Mouse (Mus musculus) layer of hippocampus, postnatal 10 days (tissue): ENCODE data around the gene Hsd11b2. TPM values are rescaled to one million over a fixed set of nuclear protein-coding genes. Genes with fewer than 3 reads are reported as not detected.
A peak's percentile ranks its signal among the peaks of the same experiment; 100 is the strongest.

Source experiments
- DNase-seq, 2 experiments: peaks; one replicate each; pipeline ENCODE4 v3.0.0; 2021; ENCODE audit warnings: low spot score in 2 of 2
- total RNA-seq, 2 experiments: library from RNA; stranded (reverse); gene quantifications; 2 replicates each; pipeline ENCODE4 v1.2.3; 2021

The Hsd11b2 gene
- total RNA-seq, 2 experiments from 2014 or later, result 0.18 TPM; not detected in 1

DNA sequence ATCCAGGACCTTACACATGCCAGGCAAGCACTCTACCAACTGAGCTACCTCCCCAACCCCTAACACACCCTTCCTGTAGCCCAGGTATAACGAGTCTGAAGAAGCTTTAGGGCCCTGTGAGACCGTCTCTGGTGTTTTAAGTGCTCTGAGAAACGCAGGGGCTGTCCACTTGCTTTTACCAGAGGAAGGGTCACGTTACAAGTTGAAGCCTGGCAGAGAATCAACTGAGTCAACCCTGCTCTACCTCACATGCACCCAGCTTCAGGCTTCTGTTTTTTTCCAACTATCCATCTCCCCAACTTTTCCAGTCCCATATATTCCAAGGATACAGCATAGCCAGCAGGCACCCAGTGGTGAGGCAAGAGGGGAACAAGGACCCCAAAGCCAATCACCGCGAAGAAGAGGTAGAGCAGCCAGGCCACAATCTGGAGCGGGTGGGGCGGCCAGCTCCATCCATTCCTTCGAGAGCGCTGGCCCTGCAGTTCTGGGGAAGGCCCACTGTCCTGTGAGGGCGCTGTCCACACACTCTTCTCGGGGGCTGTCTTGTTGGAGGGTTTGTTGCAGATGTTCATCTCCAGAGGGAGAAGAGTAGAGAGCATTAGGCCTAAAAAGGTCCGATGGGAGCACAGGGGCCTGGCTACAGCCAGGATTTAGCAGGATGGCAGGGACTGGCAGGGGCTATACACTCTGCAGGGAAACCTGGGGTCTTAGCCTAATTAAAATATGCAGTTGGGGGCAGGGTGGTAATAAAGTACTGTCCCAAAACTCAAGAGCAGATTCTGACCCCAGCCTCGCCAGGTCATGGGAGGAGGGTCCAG lies 35.1 kb upstream of the Hsd11b2 start:
- peak; percentile 50 to 52 for DNase-seq

- no peak for DNase-seq
Observed at GRCm38 (mm10) chr8:105484030-105484368, 34.6 kb upstream of the Hsd11b2 start.

DNA sequence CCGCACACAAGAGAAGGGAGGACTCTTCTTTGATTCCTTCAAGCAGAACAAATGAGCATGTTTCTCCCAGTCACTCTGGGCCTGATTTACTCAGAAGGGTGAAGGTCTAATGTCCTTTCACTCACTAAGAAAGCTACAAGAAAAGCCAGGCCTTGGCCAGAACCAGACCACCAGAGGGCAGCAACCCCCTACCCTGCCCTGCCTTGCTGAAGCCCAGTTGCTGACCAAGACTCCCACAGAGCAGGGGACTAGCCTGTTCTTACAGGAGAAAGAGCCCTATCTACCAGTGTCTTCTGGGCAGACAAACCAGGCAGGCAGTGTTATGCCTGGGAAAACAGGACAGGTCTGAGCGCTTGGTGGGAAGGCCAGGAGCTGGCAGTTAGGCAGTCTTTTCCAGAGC lies 34.2 kb upstream of the Hsd11b2 start:
- peak; percentile 56 to 68 for DNase-seq

- no peak for DNase-seq
Observed at GRCm38 (mm10) chr8:105488082-105488481, 30.5 kb upstream of the Hsd11b2 start.

DNA sequence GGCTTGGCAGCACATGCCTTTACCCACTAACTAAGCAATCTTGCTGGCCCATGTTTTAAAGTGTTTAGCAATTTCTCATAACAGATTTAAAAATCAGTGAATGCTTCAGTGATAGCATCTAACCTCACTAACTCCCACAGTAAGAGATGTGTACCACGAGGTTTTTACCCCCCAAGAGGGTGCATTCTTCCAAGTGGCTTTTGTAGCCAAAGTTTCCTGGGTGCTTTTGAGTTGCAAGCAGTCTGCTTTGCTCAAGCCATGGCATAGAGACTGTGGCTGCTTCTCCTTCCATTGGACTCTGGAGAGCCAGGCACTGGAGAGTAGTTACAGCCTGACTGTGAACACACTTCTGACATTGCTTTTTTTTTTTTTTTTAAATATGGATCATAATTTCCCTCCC lies 29.3 kb upstream of the Hsd11b2 start:
- no peak for DNase-seq

DNA sequence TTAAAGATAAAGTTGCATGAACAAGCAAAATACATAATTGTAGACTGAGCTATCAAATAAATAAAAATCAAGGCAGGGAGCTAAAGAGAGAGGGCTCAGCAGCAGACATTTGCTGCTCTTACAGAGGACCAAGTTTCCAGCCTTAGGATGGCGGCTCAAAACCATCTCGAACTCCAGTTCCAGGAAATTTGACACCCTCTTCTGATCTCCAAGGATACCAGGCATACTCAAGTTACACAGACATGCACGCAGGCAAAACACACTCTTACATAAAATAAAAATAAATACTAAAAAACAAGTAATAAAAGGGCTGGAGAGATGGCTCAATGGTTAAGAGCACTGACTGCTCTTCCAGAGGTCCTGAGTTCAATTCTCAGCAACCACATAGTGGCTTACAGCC lies 25.1 kb upstream of the Hsd11b2 start:
- DNase-seq, result no peak

GRCm38 (mm10) chr8:105494566-105494965 lies 24.0 kb upstream of the Hsd11b2 start:
- DNase-seq, result no peak

- no peak for DNase-seq
Observed at GRCm38 (mm10) chr8:105495350-105496302, 22.9 kb upstream of the Hsd11b2 start.

DNA sequence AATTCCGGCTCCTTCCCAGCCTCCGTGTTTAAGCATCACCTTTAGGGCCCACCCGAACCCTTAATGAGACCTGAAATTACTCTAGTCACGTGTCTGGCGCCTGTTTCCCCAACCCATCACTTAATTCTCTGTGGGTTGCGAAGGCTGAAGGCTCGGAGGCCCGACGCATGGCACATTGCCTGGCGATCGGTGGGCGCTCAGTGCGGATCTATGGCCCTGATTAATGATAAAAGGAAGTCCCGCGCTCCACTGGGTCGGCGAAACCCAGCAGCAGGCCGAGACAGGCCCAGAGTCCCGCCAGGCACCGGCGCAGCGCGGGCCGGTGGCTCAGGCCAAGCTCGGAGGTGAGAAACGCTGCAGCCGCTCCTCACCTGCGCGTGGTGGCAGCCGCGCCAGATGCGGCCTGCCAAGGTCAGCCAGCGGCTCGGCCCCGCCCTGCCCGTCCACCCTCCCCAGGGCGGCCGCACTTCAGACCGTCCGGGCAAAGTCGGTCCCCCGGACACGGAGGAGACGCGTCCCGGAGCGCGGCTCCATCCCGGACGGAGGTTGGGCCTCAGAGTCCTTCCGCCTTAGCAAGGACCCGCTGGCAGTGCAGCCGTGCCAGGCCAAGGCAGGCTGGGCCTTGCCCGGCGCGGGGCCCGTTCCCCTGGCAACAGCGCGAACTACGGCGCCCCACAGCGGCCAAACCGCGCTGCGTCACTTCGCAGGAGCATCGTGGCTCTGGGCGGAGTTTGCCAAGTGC lies 21.9 kb upstream of the Hsd11b2 start, which contains the start of gene Zdhhc1:
TSS of gene Zdhhc1 (minus strand) at position 464 of the 742 bp plus-strand sequence.
- peak; percentile 88 to 93 for DNase-seq

- DNase-seq, result no peak
Observed at GRCm38 (mm10) chr8:105499787-105500186, 18.8 kb upstream of the Hsd11b2 start.

DNA sequence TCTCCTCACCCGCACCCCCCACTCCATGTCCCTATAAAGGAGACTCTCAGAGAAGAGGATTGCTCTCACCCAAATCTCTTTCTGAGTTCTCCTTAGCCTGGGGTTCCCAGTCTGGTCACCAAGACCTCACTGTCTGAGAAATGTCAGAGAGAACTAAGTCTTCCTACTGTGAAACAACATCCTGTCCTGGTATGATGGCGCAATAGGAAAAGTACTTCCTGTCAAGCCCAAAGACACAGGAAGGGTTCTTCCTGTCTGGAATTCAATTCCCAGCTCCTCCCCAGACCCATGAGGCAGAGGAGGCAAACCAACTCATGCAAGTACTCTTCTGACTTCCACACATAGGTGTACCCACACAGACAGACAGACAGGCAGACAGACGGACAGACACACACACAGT lies 13.9 kb upstream of the Hsd11b2 start:
- no peak for DNase-seq

DNA sequence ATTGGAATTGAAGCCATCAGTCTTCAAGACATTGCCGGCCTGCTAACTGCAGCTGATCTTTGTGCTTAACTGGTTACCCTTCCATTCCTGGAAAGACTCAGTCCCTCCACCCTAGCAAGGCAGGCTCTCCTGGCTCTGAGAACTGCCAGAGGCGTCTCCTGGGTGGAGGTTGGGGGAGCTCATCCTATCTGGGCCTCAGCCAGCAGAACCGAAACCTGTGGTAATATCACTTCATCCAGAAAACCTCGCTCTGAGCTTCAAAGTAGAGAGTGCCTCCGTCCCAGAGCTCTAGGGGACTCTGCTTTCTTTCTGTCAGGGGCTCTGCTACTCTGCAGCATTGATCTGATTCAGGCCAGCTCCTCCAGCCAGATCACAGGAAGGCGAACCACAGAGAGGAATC lies 11.6 kb upstream of the Hsd11b2 start:
- no peak for DNase-seq

DNA sequence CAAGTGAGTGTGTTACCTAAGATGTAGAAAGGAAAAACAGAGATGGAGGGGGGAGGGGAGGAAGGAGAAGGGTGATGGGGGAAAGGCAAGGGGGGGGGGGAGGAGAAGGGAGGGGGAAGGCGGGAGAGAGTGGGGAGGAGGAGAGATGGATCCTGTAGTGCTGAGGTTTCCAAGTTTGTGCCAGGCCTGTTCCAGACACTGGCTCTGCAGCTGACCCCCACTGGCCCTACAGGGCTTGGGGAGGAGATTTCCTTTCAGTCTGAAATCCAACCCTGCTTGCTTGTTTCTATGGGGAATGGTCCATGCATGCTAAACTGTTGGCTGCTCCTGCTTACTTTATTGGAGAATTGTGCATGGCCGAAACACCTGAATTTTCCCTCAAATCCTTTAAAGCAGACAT lies 9.8 kb upstream of the Hsd11b2 start:
- no peak for DNase-seq

DNA sequence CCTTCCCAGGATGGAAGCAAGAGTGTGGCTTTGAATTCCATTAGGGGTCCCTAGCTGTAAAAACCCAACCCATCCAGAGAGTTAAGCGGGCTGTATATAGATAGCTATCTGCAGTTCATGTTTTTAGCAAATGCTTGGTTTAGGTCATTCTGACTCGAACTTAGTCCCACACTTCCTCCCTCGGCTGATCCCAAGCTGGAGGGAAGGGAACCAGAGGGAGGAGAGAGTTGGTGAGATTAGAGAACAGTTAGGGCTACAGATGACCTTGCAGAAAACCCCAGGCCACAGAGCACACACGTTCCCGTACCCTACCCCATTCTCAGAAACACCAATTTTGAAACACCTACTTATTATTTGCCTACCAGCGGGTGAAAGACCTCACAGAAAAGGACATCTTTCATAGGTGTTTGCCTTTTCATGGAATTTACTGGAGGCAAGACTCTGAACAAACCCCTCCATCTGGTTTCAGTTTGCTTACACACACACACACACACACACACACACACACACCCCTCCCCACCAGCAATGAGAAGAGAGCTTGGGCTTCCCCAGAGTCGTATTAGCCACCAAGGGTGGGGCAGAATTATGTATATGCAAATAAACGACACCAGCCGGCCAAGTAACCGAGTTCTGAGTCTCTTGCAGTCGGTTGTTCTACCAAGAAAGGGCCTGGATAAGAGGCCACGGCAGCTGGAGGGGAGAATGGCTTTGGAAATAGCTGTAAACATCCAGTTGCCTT lies 8.4 kb upstream of the Hsd11b2 start:
- no peak for DNase-seq

GRCm38 (mm10) chr8:105514194-105514593 lies 4.4 kb upstream of the Hsd11b2 start:
- no peak for DNase-seq

- no peak for DNase-seq
Observed at GRCm38 (mm10) chr8:105514656-105515055, 3.9 kb upstream of the Hsd11b2 start.

GRCm38 (mm10) chr8:105516018-105516645 lies 2.4 kb upstream of the Hsd11b2 start:
- DNase-seq, result peak; percentile 77 to 83

- DNase-seq, result no peak
Observed at GRCm38 (mm10) chr8:105517346-105517745, 1.2 kb upstream of the Hsd11b2 start.

GRCm38 (mm10) chr8:105519591-105519990 lies 1.0 kb downstream of the Hsd11b2 start:
- no peak for DNase-seq

DNA sequence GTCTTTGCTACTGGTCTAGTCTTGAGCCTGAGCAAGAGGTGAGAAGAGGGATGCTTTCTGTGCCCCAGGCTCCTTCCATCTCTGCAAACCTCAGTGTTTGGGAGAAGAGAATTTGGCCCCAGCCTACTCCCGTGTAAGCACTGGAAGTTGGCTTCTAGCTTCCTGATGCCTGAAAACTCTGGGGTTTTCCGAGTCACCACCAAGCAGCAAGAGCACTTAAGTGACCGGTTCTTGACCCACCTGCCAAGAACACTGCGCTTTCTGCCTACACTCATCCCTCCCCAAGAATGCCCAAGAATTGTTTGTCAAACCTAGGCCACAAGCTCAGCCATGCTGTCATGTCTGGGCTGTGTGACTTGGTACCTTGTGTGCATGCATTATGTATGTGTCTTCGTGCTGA lies 2.0 kb downstream of the Hsd11b2 start:
- no peak for DNase-seq
